Mouse (Mus musculus): Measurements from ENCODE around the gene Alg9.

GRCm38 (mm10) chr9:50729600-50729999 is 45.2 kb upstream of the Alg9 start:
- no peak for TF ChIP-seq CTCF (IDR thresholded peaks at IDR 0.05; ENCODE audit: low read depth)
- no peak for TF ChIP-seq EP300 (optimal IDR thresholded peaks at IDR 0.05)
